Mouse (Mus musculus): ENCODE results near the gene Sorcs3. TPM values are rescaled to one million over a fixed set of nuclear protein-coding genes. Genes with fewer than 3 reads are reported as not detected.

Gene Sorcs3
- total and polyA plus RNA-seq, 2 experiments from 2014 or later, result 18.3 to 25.3 TPM

- H3K27ac ChIP-seq (ENCODE audit: low read depth, low read length), result no peak overlapping the region
- H3K27me3 ChIP-seq (ENCODE audit: insufficient read depth, low read length), result no peaks in the 10 kb centered on the region
- no peak overlapping the region for H3K4me3 ChIP-seq (ENCODE audit: low read depth, low read length)
- H3K9ac ChIP-seq (replicated peaks; ENCODE audit: low read length, poor library complexity, severe bottlenecking), result no peak overlapping the region
- no peaks in the 10 kb centered on the region for H3K4me1 ChIP-seq (ENCODE audit: insufficient read depth, low read length)
- no peaks in the 10 kb centered on the region for H3K9me3 ChIP-seq (ENCODE audit: low read length)
- 14% methylated on average over 9 of the region's 9 CpGs for whole genome bisulfite sequencing
- ATAC-seq (ENCODE audit: low FRiP score) (no peak), DNase-seq (ENCODE audit: low spot score) (peak; percentile 12)
- no peaks in the 10 kb centered on the region for H3K36me3 ChIP-seq (ENCODE audit: insufficient read depth, low read length)
- H3K4me2 ChIP-seq (ENCODE audit: low read depth, low read length, poor library complexity, severe bottlenecking), result no peak overlapping the region
- no peak for TF ChIP-seq CTCF (IDR thresholded peaks at IDR 0.05)
These were observed 342.5 kb downstream of the Sorcs3 start for GRCm38 (mm10) chr19:48548143-48548881.

DNA sequence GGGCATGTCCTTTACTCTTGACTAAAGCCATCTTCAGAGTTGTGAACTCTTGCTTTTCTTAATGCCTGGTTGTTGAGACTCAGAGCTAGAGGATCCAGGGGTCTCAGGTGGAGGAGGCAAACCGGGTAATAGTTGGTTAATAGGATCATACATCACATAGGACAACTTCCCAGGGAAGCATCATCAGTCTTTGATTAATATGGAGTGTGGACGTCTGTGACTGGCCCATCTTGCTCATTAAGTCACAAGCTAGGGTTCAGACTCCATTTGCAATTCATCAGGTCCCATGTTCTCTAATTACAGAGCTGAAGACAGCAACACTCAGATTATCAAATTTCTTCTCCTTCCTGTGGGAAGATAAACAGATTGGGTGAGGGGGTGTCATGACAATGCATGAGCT is 353.6 kb downstream of the Sorcs3 start:
- no peaks in the 10 kb centered on the region for H3K36me3 ChIP-seq (ENCODE audit: insufficient read depth, low read length)
- TF ChIP-seq CTCF (IDR thresholded peaks at IDR 0.05), result no peak
- 51% methylated on average over 2 of the region's 2 CpGs for WGBS
- DNase-seq (ENCODE audit: low spot score) (no peak), ATAC-seq (ENCODE audit: low FRiP score) (no peak)
- H3K9ac ChIP-seq (replicated peaks; ENCODE audit: low read length, poor library complexity, severe bottlenecking), result no peak overlapping the region
- no peaks in the 10 kb centered on the region for H3K9me3 ChIP-seq (ENCODE audit: low read length)
- H3K27me3 ChIP-seq (ENCODE audit: insufficient read depth, low read length), result no peaks in the 10 kb centered on the region
- no peaks in the 10 kb centered on the region for H3K4me1 ChIP-seq (ENCODE audit: insufficient read depth, low read length)
- H3K4me2 ChIP-seq (ENCODE audit: low read depth, low read length, poor library complexity, severe bottlenecking), result no peak overlapping the region
- no peak overlapping the region for H3K4me3 ChIP-seq (ENCODE audit: low read depth, low read length)
- no peak overlapping the region for H3K27ac ChIP-seq (ENCODE audit: low read depth, low read length)

GRCm38 (mm10) chr19:48575736-48576135 is 369.9 kb downstream of the Sorcs3 start:
- ATAC-seq (ENCODE audit: low FRiP score) (no peak), DNase-seq (ENCODE audit: low spot score) (no peak)

DNA sequence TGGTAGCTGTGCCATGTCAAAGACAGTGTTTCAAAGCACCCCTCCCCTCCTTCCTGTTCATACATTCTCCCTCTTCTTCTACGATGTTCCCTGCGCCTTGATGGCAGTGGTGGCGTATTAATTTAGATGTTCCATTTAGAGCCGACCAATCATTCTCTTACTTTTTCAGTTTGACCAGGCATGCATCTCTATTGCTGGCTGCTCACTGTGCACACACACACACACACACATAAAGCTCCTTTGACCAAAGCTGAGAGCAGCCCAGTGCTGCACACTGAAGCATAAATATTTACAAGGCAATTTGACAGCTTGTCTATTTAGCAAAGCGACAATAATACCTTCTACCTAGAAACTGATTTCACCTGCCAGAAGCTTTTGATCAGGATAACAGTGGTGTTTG is 371.3 kb downstream of the Sorcs3 start:
- no peak for ATAC-seq (ENCODE audit: low FRiP score)
- no peak for TF ChIP-seq CTCF (IDR thresholded peaks at IDR 0.05)

More at GRCm38 (mm10) chr19:48575736-48576135, 369.9 kb downstream of the Sorcs3 start:
- Histone ChIP-seq H3K9ac (replicated peaks; ENCODE audit: low read length, poor library complexity, severe bottlenecking) (no peak overlapping the region), H3K4me3 (ENCODE audit: low read depth, low read length) (no peak overlapping the region), H3K27me3 (ENCODE audit: insufficient read depth, low read length) (no peaks in the 10 kb centered on the region), H3K27ac (ENCODE audit: low read depth, low read length) (no peak overlapping the region), H3K4me2 (ENCODE audit: low read depth, low read length, poor library complexity, severe bottlenecking) (no peak overlapping the region), H3K9me3 (ENCODE audit: low read length) (no peaks in the 10 kb centered on the region), H3K4me1 (ENCODE audit: insufficient read depth, low read length) (no peaks in the 10 kb centered on the region), H3K36me3 (ENCODE audit: insufficient read depth, low read length) (no peaks in the 10 kb centered on the region)
- TF ChIP-seq CTCF (IDR thresholded peaks at IDR 0.05), result no peak
- WGBS, result 53% methylated on average over 1 of the region's 1 CpGs

GRCm38 (mm10) chr19:48584938-48585560 is 379.2 kb downstream of the Sorcs3 start:
- H3K36me3 ChIP-seq (ENCODE audit: insufficient read depth, low read length), result no peaks in the 10 kb centered on the region
- H3K9me3 ChIP-seq (ENCODE audit: low read length), result no peaks in the 10 kb centered on the region
- 87% methylated on average over 8 of the region's 8 CpGs for WGBS
- peak; percentile 49 for DNase-seq (ENCODE audit: low spot score)
- no peak for ATAC-seq (ENCODE audit: low FRiP score)
- H3K4me1 ChIP-seq (ENCODE audit: insufficient read depth, low read length), result no peaks in the 10 kb centered on the region
- TF ChIP-seq CTCF (IDR thresholded peaks at IDR 0.05), result no peak
- H3K27ac ChIP-seq (ENCODE audit: low read depth, low read length), result no peak overlapping the region
- H3K27me3 ChIP-seq (ENCODE audit: insufficient read depth, low read length), result no peaks in the 10 kb centered on the region
- no peak overlapping the region for H3K4me3 ChIP-seq (ENCODE audit: low read depth, low read length)
- no peak overlapping the region for H3K9ac ChIP-seq (replicated peaks; ENCODE audit: low read length, poor library complexity, severe bottlenecking)
- H3K4me2 ChIP-seq (ENCODE audit: low read depth, low read length, poor library complexity, severe bottlenecking), result no peak overlapping the region

More for the DNA sequence above, 371.3 kb downstream of the Sorcs3 start:
- H3K4me3 ChIP-seq (ENCODE audit: low read depth, low read length), result no peak overlapping the region
- H3K36me3 ChIP-seq (ENCODE audit: insufficient read depth, low read length), result no peaks in the 10 kb centered on the region
- no peak overlapping the region for H3K9ac ChIP-seq (replicated peaks; ENCODE audit: low read length, poor library complexity, severe bottlenecking)
- 68% methylated on average over 5 of the region's 5 CpGs for WGBS
- no peak overlapping the region for H3K4me2 ChIP-seq (ENCODE audit: low read depth, low read length, poor library complexity, severe bottlenecking)
- no peak overlapping the region for H3K27ac ChIP-seq (ENCODE audit: low read depth, low read length)
- DNase-seq (ENCODE audit: low spot score), result no peak
- no peaks in the 10 kb centered on the region for H3K27me3 ChIP-seq (ENCODE audit: insufficient read depth, low read length)
- no peaks in the 10 kb centered on the region for H3K9me3 ChIP-seq (ENCODE audit: low read length)
- H3K4me1 ChIP-seq (ENCODE audit: insufficient read depth, low read length), result no peaks in the 10 kb centered on the region

DNA sequence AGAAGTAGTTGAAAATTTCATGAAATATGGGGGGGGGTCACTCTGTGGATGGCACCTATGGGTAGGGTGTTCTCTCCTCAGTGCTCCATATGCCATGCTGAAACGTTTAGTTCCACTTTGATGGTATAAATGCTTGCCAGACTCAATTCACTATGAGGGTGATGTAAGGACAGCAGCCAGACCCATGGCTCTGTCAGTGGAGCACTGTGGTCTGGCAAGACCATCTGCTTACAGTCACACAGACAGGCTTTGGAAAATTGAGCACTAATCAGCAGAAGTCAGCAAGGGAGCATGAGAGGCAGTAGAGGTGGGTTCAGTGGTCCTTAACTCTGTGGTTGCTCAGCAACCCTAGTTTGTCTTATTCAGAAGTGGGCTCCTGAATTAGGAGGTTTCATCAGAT is 411.1 kb downstream of the Sorcs3 start:
- no peaks in the 10 kb centered on the region for H3K36me3 ChIP-seq (ENCODE audit: insufficient read depth, low read length)
- no peak overlapping the region for H3K9ac ChIP-seq (replicated peaks; ENCODE audit: low read length, poor library complexity, severe bottlenecking)
- 58% methylated on average over 1 of the region's 1 CpGs for WGBS
- DNase-seq (ENCODE audit: low spot score) (no peak), ATAC-seq (ENCODE audit: low FRiP score) (no peak)
- no peaks in the 10 kb centered on the region for H3K9me3 ChIP-seq (ENCODE audit: low read length)
- no peak overlapping the region for H3K27ac ChIP-seq (ENCODE audit: low read depth, low read length)
- H3K27me3 ChIP-seq (ENCODE audit: insufficient read depth, low read length), result no peaks in the 10 kb centered on the region
- H3K4me2 ChIP-seq (ENCODE audit: low read depth, low read length, poor library complexity, severe bottlenecking), result no peak overlapping the region
- H3K4me3 ChIP-seq (ENCODE audit: low read depth, low read length), result no peak overlapping the region
- no peaks in the 10 kb centered on the region for H3K4me1 ChIP-seq (ENCODE audit: insufficient read depth, low read length)
- no peak for TF ChIP-seq CTCF (IDR thresholded peaks at IDR 0.05)

All from midbrain, postnatal 0 days (tissue).